Mouse (Mus musculus): ENCODE results near the gene Eif3g. TPM values are rescaled to one million over a fixed set of nuclear protein-coding genes. Genes with fewer than 3 reads are reported as not detected.

The Eif3g gene
- total RNA-seq (2021): 100 to 1,000 TPM; 120 to 124 TPM

- intact Hi-C loops (cut with DNase I): loop anchor here (5.0 kb wide), 1 partner anchor 234 kb away; the partner anchor contains the start of gene Tyk2
- peak; percentile 79 to 86 for DNase-seq (ENCODE audit: low spot score in 2 of 2)
Observed at GRCm38 (mm10) chr9:20898511-20899073, at the start of gene Eif3g. TSS of gene Eif3g (minus strand) at chr9:20898623.

GRCm38 (mm10) chr9:20946066-20946880 is 47.9 kb upstream of the Eif3g start:
- intact Hi-C loops (cut with DNase I): no loop called here
- no peak for DNase-seq (ENCODE audit: low spot score in 2 of 2)

GRCm38 (mm10) chr9:20944697-20945370 is 46.4 kb upstream of the Eif3g start:
- intact Hi-C loops (cut with DNase I): no loop called here
- no peak for DNase-seq (ENCODE audit: low spot score in 2 of 2)

- intact Hi-C loops (cut with DNase I): no loop called here
- DNase-seq (ENCODE audit: low spot score in 2 of 2): no peak
Observed at GRCm38 (mm10) chr9:20943911-20944310, 45.5 kb upstream of the Eif3g start.

- intact Hi-C loops (cut with DNase I): no loop called here
- DNase-seq (ENCODE audit: low spot score in 2 of 2): no peak
Observed at GRCm38 (mm10) chr9:20943396-20943795, 45.0 kb upstream of the Eif3g start.

GRCm38 (mm10) chr9:20923258-20923657 is 24.8 kb upstream of the Eif3g start:
- DNase-seq (ENCODE audit: low spot score in 2 of 2): no peak
- intact Hi-C loops (cut with DNase I): no loop called here

GRCm38 (mm10) chr9:20916160-20916559 is 17.7 kb upstream of the Eif3g start:
- intact Hi-C loops (cut with DNase I): no loop called here

GRCm38 (mm10) chr9:20909948-20910347 is 11.5 kb upstream of the Eif3g start:
- peak; percentile 34 to 36 for DNase-seq (ENCODE audit: low spot score in 2 of 2)
- intact Hi-C loops (cut with DNase I): no loop called here

More at GRCm38 (mm10) chr9:20916160-20916559, 17.7 kb upstream of the Eif3g start:
- no peak for DNase-seq (ENCODE audit: low spot score in 2 of 2)

- DNase-seq (ENCODE audit: low spot score in 2 of 2): no peak
- intact Hi-C loops (cut with DNase I): loop anchor here (5.0 kb wide), 1 partner anchor 95 kb away; no protein-coding TSS in a partner anchor
Observed at GRCm38 (mm10) chr9:20902174-20902491, 3.7 kb upstream of the Eif3g start.

- DNase-seq (ENCODE audit: low spot score in 2 of 2): no peak
- intact Hi-C loops (cut with DNase I): loop anchor here (5.0 kb wide), 1 partner anchor 96 kb away; no protein-coding TSS in a partner anchor
Observed at GRCm38 (mm10) chr9:20901466-20902173, 3.2 kb upstream of the Eif3g start.

GRCm38 (mm10) chr9:20897736-20898510 is 500 bp downstream of the Eif3g start:
- intact Hi-C loops (cut with DNase I): loop anchor here (5.0 kb wide), 1 partner anchor 234 kb away; the partner anchor contains the start of gene Tyk2
- no peak for DNase-seq (ENCODE audit: low spot score in 2 of 2)

- intact Hi-C loops (cut with DNase I): loop anchor here (5.0 kb wide), 1 partner anchor 237 kb away; the partner anchor contains the start of gene Tyk2
- DNase-seq (ENCODE audit: low spot score in 2 of 2): no peak
Observed at GRCm38 (mm10) chr9:20895382-20895781, 3.0 kb downstream of the Eif3g start.

GRCm38 (mm10) chr9:20894629-20895028 is 3.8 kb downstream of the Eif3g start:
- intact Hi-C loops (cut with DNase I): loop anchor here (5.0 kb wide), 1 partner anchor 238 kb away; the partner anchor contains the start of gene Tyk2
- DNase-seq (ENCODE audit: low spot score in 2 of 2): no peak

- intact Hi-C loops (cut with DNase I): no loop called here
- DNase-seq (ENCODE audit: low spot score in 2 of 2): no peak
Observed at GRCm38 (mm10) chr9:20893590-20894343, 4.7 kb downstream of the Eif3g start.

- no peak for DNase-seq (ENCODE audit: low spot score in 2 of 2)
Observed at GRCm38 (mm10) chr9:20893069-20893468, 5.4 kb downstream of the Eif3g start.

GRCm38 (mm10) chr9:20892104-20892653 is 6.2 kb downstream of the Eif3g start:
- DNase-seq (ENCODE audit: low spot score in 2 of 2): no peak
- intact Hi-C loops (cut with DNase I): no loop called here

More at GRCm38 (mm10) chr9:20893069-20893468, 5.4 kb downstream of the Eif3g start:
- intact Hi-C loops (cut with DNase I): no loop called here

- no peak for DNase-seq (ENCODE audit: low spot score in 2 of 2)
- intact Hi-C loops (cut with DNase I): no loop called here
Observed at GRCm38 (mm10) chr9:20891339-20892103, 6.9 kb downstream of the Eif3g start.
